Mouse (Mus musculus): ENCODE data around the gene Brsk2. TPM values are rescaled to one million over a fixed set of nuclear protein-coding genes. Genes with fewer than 3 reads are reported as not detected.

Gene Brsk2
- total RNA-seq, 2 experiments from 2014 or later = 0.78 to 0.96 TPM

- DNase-seq (ENCODE audit: low spot score in 2 of 2) = no peak
These were observed 76.4 kb downstream of the Brsk2 start for GRCm38 (mm10) chr7:142025926-142026325.

GRCm38 (mm10) chr7:142030073-142030472, 80.5 kb downstream of the Brsk2 start:
- no peak for DNase-seq (ENCODE audit: low spot score in 2 of 2)

DNA sequence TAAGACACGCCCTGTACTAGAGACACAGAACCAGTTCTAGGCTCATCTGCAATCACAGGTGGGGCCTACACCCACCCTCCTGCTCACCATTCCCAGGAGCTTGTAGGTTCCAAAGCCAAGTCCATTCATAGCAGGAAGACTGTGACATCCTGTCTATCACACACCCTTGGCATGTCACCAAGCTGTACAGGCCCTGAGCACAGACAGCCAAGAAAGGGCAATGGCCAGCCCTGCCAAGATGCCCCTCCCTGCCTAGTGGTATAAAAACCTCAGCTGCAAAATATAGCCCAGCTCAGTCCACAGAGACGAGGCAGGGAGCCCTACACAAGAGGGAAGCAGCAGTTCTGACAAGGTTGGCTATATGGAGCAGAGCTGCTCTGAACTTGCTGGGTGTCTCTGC, 84.6 kb downstream of the Brsk2 start:
- peak in 1 of 2 experiments; percentile 47 for DNase-seq (ENCODE audit: low spot score in 2 of 2)

DNA sequence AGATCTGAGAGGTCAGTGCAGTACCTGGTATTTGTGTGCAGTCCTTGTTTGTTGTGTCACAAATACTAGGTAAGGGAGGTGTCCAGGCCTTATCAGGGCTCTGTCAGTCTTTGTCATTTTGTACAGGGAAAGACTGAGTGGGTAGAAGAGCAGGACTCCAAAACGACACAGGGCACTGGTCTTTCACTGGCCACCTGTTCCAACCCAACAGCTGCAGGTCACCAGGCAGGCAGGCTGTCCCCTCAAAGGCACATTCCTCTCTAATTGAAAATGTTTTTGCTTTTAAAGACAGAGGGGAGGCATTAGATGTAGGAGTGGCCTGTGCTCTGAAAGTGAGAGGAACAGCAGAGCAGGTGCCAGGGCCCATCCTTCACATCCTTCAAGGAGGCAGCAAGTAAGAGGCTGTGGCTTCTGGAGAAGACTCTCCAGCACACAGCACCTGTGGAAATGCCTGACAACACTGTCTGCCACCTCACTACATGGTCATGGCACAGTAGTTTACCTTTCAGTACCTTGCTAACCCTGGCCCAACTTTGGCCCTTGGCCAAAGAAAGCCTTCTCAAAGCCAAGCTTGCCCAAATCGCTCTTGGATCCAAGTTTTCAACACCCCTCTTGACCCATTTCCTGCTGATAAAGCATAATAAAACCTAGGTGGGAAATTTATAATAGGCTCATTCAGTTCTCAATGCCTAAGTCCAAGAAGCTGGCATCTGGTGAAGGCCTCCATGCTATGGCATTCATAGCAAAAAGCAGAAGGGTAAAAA, 85.7 kb downstream of the Brsk2 start:
- peak in 1 of 2 experiments; percentile 12 for DNase-seq (ENCODE audit: low spot score in 2 of 2)

- peak in 1 of 2 experiments; percentile 23 for DNase-seq (ENCODE audit: low spot score in 2 of 2)
These were observed 88.1 kb downstream of the Brsk2 start for GRCm38 (mm10) chr7:142037553-142038170.

DNA sequence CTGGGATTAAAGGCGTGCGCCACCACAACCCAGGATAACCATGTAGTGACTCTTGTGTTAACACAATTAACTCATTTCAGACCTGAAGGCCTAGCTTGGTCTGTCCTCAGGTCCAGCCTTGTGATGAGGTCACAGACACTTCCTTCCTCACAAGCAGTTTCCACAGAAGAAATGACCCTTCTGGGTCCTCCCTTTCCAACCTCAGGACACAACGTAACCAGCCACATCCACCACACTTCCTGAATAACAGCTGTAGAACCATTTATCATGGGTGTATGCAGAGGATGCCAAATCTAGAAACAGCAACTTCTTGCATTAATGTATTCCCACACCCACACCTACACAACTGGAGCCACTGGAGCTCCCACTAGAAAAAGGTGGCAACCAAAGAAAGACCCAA, 91.2 kb downstream of the Brsk2 start:
- no peak for DNase-seq (ENCODE audit: low spot score in 2 of 2)

DNA sequence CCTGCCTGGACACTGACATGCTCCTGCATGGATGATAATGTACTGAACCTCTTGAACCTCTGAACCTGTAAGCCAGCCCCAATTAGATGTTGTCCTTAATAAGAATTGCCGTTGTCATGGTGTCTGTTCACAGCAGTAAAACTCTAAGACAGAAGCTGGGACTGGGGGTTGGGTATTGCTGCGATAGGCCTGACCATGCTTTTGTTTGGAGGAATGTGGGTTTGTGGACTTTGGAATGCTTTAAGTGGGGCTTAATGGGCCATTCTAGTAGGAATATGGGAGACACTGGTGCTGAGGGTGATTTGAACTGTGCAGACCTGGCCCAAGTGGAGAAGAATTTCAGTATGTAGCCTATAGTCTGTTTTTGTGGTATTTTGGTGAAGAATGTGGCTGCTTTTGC, 95.8 kb downstream of the Brsk2 start:
- no peak for DNase-seq (ENCODE audit: low spot score in 2 of 2)

DNA sequence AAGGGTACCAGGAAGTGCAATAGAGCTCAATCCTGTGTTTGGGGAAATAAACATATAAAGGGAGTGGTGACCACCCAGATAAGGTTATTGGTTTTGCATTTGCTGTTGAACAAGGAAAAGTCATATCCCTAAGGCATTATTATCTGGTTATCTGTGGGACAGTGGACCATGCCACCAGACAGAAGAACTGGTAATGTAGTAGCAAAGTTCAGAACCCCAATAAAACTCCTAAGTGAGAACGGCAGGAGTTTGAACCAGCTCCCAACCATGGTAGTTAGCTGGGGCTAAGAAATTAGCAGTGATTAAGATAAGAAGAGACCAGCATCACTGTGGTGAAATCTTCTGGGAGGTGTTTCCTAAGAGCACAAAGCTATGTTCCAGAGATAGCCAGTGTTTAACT, 96.4 kb downstream of the Brsk2 start:
- no peak for DNase-seq (ENCODE audit: low spot score in 2 of 2)

DNA sequence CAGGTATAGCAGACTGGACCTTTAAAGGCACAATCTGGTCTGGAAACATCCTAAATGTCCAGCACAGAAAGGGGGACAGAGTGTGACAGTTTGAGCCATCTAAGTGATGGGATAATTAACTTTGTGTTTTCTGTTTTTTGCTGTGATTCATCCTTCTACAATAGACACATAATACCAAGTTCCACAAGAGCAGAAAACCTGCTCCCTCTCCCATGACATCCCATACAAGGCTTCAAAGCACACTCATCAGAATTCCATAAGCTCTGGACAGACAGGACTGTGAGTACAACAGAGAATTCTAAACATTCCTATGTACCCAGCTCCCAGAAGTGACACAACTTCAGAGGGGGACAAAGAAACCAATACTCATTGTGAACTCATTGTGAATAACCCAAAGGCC, 101.0 kb downstream of the Brsk2 start:
- no peak for DNase-seq (ENCODE audit: low spot score in 2 of 2)

Small RNA genes within 50 kb of the gene (microRNA-seq; reads per million reads assigned to microRNA genes)
- gene Mir3104 = not detected

Other genes with a start within 250 kb of the Brsk2 start
- not detected for gene Muc5ac, start 160.8 kb upstream of the Brsk2 start, total RNA-seq (2021)
- under 1 TPM; 0.02 to 0.21 TPM for gene Muc5b, start 110.7 kb upstream of the Brsk2 start, total RNA-seq (2021)
- 10 to 100 TPM; 31.1 to 34.3 TPM for gene Tollip, start 31.2 kb upstream of the Brsk2 start, total RNA-seq (2021)
- gene Mob2, start 111.3 kb downstream of the Brsk2 start, total RNA-seq (2021) = 10 to 100 TPM; 45.0 to 47.9 TPM
- 10 to 100 TPM; 14.3 to 20.4 TPM for gene Dusp8, start 146.1 kb downstream of the Brsk2 start, total RNA-seq (2021)
- gene Gm45618, start 171.0 kb downstream of the Brsk2 start, total RNA-seq (2021) = not detected
- gene Gm39115, start 186.3 kb downstream of the Brsk2 start, total RNA-seq (2021) = not detected
- gene Gm45337, start 194.9 kb downstream of the Brsk2 start, total RNA-seq (2021) = not detected
- gene Gm29735, start 207.4 kb downstream of the Brsk2 start, total RNA-seq (2021) = not detected
- not detected for gene Gm4553, start 216.0 kb downstream of the Brsk2 start, total RNA-seq (2021)
- gene Krtap5-2, start 226.3 kb downstream of the Brsk2 start, total RNA-seq (2021) = not detected
- not detected for gene Gm10153, start 240.6 kb downstream of the Brsk2 start, total RNA-seq (2021)